Mouse (Mus musculus) monocyte, adult 5-6 weeks (primary cell): Measurements from ENCODE around the gene Rgn. TPM values are rescaled to one million over a fixed set of nuclear protein-coding genes. Genes with fewer than 3 reads are reported as not detected.

Experiments used
- total RNA-seq: library from RNA; stranded (forward); fragments of 200-1000, 200-491, 200-594 nt; gene quantifications from 3 replicates; pipeline ENCODE4 v1.2.3, GENCODE M21; 2017

Gene Rgn
- total RNA-seq, 1 experiment from 2014 or later = not detected

Other genes with a start within 250 kb of the Rgn start
- 81.6 to 136 TPM (median 123 TPM) in 3 replicates for gene Rp2, start 185.3 kb upstream of the Rgn start, total RNA-seq
- gene Jade3, start 124.1 kb upstream of the Rgn start, total RNA-seq = 2.2 to 5.3 TPM (median 2.8 TPM) in 3 replicates
- gene Rbm10, start 67.7 kb downstream of the Rgn start, total RNA-seq = 29.0 to 47.9 TPM (median 33.5 TPM) in 3 replicates
- 61.7 to 101 TPM (median 97.4 TPM) in 3 replicates for gene Ndufb11, start 67.8 kb downstream of the Rgn start, total RNA-seq
- 137 to 173 TPM (median 147 TPM) in 3 replicates for gene Uba1, start 108.5 kb downstream of the Rgn start, total RNA-seq
- 19.4 to 50.3 TPM (median 29.2 TPM) in 3 replicates for gene Cdk16, start 138.2 kb downstream of the Rgn start, total RNA-seq
- gene Usp11, start 154.1 kb downstream of the Rgn start, total RNA-seq = 4.3 to 12.9 TPM (median 5.1 TPM) in 3 replicates
- 52.9 to 87.7 TPM (median 65.5 TPM) in 3 replicates for gene Araf, start 248.0 kb downstream of the Rgn start, total RNA-seq